Mouse (Mus musculus): ENCODE measurements at regions not wholly inside any gene's neighbourhood (a gene's known extent, or its start where the extent isn't known, plus 50 kb on each side); places are given as distances from the start of the nearest gene placed in this dataset.

- TF ChIP-seq EP300 (optimal IDR thresholded peaks at IDR 0.05) (no peak), CTCF (IDR thresholded peaks at IDR 0.05; ENCODE audit: low read depth) (no peak)
Measured at GRCm38 (mm10) chr5:55735143-55735542, 1736.8 kb downstream of the Stim2 start.

Measured in stomach, postnatal 0 days (tissue).